Mouse (Mus musculus) liver, embryonic 14.5 days (tissue): ENCODE data around the gene Rrn3.

ENCODE experiments used
- CTCF ChIP-seq: IDR thresholded peaks from 2 replicates; pipeline ENCODE4 v1.5.1; 2016; ENCODE audit warnings: antibody characterized with exemption, low read depth, control low read depth
- EP300 ChIP-seq: IDR thresholded peaks from 2 replicates; pipeline ENCODE4 v1.6.1; 2016; ENCODE audit warnings: antibody characterized with exemption, low read depth

- no peak for TF ChIP-seq CTCF
- no peak for TF ChIP-seq EP300
Measured at GRCm38 (mm10) chr16:13748124-13748523, 32.4 kb upstream of the Rrn3 start.
